Mouse (Mus musculus) neural tube, embryonic 12.5 days (tissue): ENCODE data around the gene Cpne2. TPM values are rescaled to one million over a fixed set of nuclear protein-coding genes. Genes with fewer than 3 reads are reported as not detected.

Experiments used
- ATAC-seq: fragments of 200-750 bp; cut with Nextera tagmentation; 2 replicates; pipeline ENCODE4 v1.8.0; 2017; ENCODE audit warnings: low read depth, mild to moderate bottlenecking, moderate TSS enrichment, moderate library complexity; ENCODE audit not compliant: low FRiP score
- H3K27ac ChIP-seq: fragments of 300-500 bp; sonication (generic); 2 replicates; pipeline ENCODE4 v1.5.1; 2016
- H3K27me3 ChIP-seq: fragments of 300-500 bp; sonication (generic); replicated peaks from 2 replicates; pipeline ENCODE4 v1.6.1; 2016; ENCODE audit warnings: mild to moderate bottlenecking
- H3K36me3 ChIP-seq: fragments of 300-500 bp; sonication (generic); 2 replicates; pipeline ENCODE4 v1.6.1; 2016; ENCODE audit warnings: mild to moderate bottlenecking
- H3K4me1 ChIP-seq: fragments of 300-500 bp; sonication (generic); 2 replicates; pipeline ENCODE4 v1.6.1; 2016
- H3K4me2 ChIP-seq: fragments of 300-500 bp; sonication (generic); replicated peaks from 2 replicates; pipeline ENCODE4 v1.6.1; 2016; ENCODE audit warnings: mild to moderate bottlenecking
- H3K4me3 ChIP-seq: fragments of 300-500 bp; sonication (generic); 2 replicates; pipeline ENCODE4 v1.5.1; 2016
- H3K9ac ChIP-seq: fragments of 300-500 bp; sonication (generic); 2 replicates; pipeline ENCODE4 v1.6.1; 2016; ENCODE audit warnings: mild to moderate bottlenecking
- H3K9me3 ChIP-seq: fragments of 300-500 bp; sonication (generic); 2 replicates; pipeline ENCODE4 v1.6.1; 2016; ENCODE audit warnings: mild to moderate bottlenecking
- WGBS: fragments of 180-500 bp; shearing (Covaris S2); methylation state at CpG from one replicate; pipeline ENCODE4 v1.1.7; 2016; 5-methylcytosine and 5-hydroxymethylcytosine counted together
- microRNA-seq: library from miRNA; unstranded; fragments of <30 nt; microRNA quantifications from one replicate; pipeline ENCODE4, GENCODE M21; 2017
- polyA plus RNA-seq: library from polyadenylated mRNA; unstranded; fragments of >200 nt; fragmentation: Nextera tagmentation; extraction: Ambion mirVana; gene quantifications from 2 replicates; pipeline ENCODE4 v1.2.1, GENCODE M21; 2016

Gene Cpne2
- polyA plus RNA-seq, 1 experiment from 2014 or later: 14.4 TPM

DNA sequence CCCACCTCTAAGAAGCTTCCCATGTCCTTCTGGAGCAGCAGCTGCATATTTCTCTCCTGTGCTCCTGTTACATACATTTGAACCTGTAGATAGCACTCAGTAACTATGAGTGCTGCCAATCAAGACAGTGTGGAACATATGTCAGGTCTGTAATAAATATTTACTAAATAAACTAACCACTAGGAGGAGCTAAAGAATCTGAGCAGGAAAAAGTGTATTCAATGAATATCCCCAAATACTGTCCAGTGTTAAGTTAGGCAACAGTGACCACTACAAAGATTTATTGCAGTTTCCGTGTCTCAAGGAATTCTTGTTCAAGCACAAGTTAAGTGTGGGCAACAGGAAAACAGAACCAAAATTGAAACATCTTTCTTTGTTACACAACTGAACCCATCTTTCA lies 61.4 kb downstream of the Cpne2 start:
- Histone ChIP-seq H3K36me3 (no peaks in the 10 kb centered on the region), H3K9ac (no peak overlapping the region), H3K4me1 (no peaks in the 10 kb centered on the region), H3K4me3 (no peak overlapping the region), H3K27ac (no peak overlapping the region), H3K27me3 (no peaks in the 10 kb centered on the region), H3K9me3 (no peaks in the 10 kb centered on the region), H3K4me2 (no peak overlapping the region)
- no peak for ATAC-seq
- 71% methylated on average over 1 of the region's 1 CpGs for WGBS

DNA sequence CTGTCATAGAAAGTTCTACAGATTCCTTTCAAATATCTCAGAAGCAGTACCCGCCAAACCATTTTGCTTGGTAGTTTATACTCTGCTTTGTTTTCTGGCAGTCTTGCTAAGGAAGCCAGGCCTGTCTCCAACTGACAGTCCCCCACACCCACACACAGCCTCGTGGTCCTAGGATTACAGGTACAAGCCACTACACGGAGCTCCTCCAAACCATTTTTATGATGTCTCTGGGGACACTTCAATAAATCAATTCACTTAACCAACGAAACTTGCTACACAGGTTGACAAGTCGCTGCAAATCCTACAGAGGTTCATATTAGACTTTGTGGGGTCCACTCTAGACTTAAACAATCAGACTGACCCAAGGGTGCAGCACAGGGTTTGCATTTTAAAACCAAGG lies 67.7 kb downstream of the Cpne2 start:
- Histone ChIP-seq H3K4me3 (peak overlapping the region; percentile 98), H3K4me2 (peak overlapping the region; percentile 95), H3K27me3 (no peaks in the 10 kb centered on the region), H3K36me3 (no peaks in the 10 kb centered on the region), H3K27ac (no peak overlapping the region), H3K4me1 (peaks cover 23% of the 10 kb centered on the region), H3K9me3 (no peaks in the 10 kb centered on the region), H3K9ac (peak overlapping the region; percentile 87)
- ATAC-seq: no peak
- 19% methylated on average over 5 of the region's 5 CpGs for WGBS

DNA sequence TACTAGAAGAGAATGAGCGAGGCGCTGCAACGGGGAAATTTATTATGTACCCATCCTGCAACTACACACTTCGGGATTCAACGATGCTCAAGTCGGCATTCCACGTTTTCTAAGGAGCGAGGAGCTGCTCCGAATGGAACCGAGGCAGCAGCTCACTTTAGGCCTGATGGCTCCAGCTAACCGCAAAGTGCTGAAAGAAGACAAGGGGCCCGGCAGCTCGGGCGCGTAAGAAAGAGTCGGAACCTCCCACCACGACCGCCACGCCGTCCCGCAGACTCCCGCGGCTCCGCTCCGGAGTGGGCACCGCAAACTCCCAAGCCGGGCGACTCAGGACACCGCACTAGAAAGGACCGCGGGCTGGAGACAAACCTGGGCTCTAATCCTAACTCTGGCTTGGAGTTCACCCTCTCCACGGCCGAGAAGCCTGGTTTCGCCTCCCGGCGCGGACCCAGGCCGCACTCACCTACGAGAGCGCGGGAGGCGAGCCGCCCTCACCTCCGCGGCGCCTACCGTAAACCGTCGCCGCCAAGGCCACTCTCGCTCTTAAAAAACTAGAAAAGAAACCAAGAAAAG lies 68.3 kb downstream of the Cpne2 start:
- H3K27ac ChIP-seq: peak overlapping the region; percentile 42
- H3K27me3 ChIP-seq: no peaks in the 10 kb centered on the region
- peaks cover 23% of the 10 kb centered on the region for H3K4me1 ChIP-seq
- H3K36me3 ChIP-seq: no peaks in the 10 kb centered on the region
- H3K9ac ChIP-seq: peak overlapping the region; percentile 87
- under 1% methylated on average over 51 of the region's 51 CpGs for WGBS
- peak overlapping the region; percentile 98 for H3K4me3 ChIP-seq
- no peaks in the 10 kb centered on the region for H3K9me3 ChIP-seq
- ATAC-seq: peak; percentile 51
- peak overlapping the region; percentile 95 for H3K4me2 ChIP-seq

DNA sequence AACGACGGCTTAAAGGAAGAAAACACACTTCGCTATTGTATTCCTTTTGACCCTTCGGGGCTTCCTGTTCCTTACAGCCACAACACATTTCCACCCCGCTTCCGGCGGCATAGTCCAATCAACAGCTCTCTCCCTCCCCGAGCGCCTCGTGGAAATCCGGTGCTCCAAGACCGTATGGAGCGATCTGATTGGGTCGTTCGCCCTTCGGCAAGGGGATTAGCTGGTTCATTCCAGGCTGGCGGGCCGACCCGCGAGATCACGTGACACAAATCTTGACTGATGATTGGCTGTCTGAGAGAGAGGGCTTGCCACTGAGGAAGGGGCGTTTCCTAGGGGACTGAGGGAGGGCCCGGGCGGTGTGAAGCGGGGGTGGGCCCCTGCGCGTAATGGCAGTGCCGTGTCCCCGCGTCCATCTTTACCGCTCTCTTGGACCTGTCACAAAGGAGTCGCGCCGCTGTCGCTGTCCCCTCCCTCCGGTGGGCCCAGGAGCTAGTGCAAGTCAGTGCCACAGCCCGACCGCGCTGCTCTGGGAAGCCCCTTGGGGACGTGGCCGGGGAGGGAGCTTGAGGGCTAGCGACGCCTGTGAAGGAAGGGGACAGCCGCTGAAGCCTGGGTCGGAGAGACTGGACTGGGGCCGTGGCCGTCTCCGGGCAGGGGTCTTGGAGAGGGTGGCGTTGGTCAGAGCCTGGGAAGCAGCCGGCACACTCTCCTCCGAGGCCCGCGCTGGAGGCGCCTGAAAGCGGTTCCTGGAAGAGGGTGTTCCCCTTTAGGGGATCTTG lies 69.0 kb downstream of the Cpne2 start, which contains the start of the genes Rspry1 and Fam192a:
TSS of gene Rspry1 (plus strand) at position 331 of the 779 bp plus-strand sequence.
TSS of gene Fam192a (minus strand) at position 391 of the 779 bp plus-strand sequence.
- peak; percentile 100 for ATAC-seq
- no peaks in the 10 kb centered on the region for H3K36me3 ChIP-seq
- under 1% methylated on average over 55 of the region's 55 CpGs for WGBS
- H3K9me3 ChIP-seq: no peaks in the 10 kb centered on the region
- H3K4me1 ChIP-seq: peaks cover 23% of the 10 kb centered on the region
- H3K4me2 ChIP-seq: peak within 1 kb of the TSS; percentile 95
- peak within 1 kb of the TSS; percentile 65 for H3K27ac ChIP-seq
- H3K4me3 ChIP-seq: peak within 1 kb of the TSS; percentile 98
- H3K9ac ChIP-seq: peak within 1 kb of the TSS; percentile 92
- no peaks in the 10 kb centered on the region for H3K27me3 ChIP-seq

DNA sequence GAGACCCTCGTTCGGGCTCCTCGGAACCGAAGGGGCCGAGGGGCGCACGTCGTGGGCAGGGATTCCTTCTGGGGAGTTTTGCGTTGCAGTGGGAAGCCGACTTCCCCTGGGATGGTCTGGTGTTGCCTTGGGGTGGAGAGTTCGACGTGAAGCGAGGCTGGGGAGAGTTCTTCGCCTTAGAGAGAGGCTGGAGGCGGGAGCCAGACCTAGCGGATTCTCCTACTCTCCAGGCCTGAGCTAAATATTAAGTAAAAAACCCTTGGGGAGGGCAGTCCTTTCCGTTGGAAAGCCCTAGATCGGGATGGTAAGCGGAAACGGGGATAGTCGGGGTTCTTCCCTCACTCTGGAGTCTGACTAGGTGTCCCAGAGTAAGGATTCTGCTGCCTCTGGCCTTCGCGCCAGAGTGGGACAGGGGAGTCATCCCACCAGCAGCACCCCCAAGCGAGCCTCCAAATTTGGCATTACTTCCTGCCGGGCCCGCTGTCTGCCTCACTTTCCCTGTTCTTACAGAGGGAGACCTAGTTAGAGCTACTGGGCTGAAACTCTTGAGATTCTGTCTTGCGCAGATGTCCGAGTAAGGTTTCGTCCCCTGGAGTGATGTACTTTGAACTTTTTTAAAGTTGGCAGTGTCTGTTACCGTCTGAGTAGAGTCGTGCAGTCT lies 69.8 kb downstream of the Cpne2 start:
- Histone ChIP-seq H3K9ac (peak overlapping the region; percentile 92), H3K4me2 (peak overlapping the region; percentile 95), H3K4me1 (peaks cover 23% of the 10 kb centered on the region), H3K4me3 (peak overlapping the region; percentile 98), H3K27me3 (no peaks in the 10 kb centered on the region), H3K9me3 (no peaks in the 10 kb centered on the region), H3K27ac (peak overlapping the region; percentile 65), H3K36me3 (no peaks in the 10 kb centered on the region)
- ATAC-seq: peak; percentile 19
- under 1% methylated on average over 31 of the region's 31 CpGs for WGBS

DNA sequence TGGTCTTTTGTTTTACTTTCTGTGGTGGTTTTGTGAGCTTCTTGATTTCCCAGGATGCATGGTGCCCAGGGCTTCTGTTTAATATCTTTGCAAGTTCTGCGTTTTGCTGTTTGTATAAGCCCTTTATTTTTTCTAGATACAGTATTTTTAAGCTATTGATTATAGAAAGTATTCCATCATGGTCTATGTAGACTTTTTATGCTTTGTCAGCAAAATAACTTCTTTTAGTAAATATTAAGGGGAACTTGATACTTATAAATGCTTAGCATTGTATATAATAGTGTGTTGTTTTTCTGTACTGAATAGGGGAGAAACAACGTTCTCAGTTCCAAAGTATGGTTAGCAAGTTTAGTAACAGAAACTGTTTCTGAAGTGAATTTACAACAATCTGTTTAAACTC lies 71.2 kb downstream of the Cpne2 start:
- H3K27me3 ChIP-seq: no peaks in the 10 kb centered on the region
- no peaks in the 10 kb centered on the region for H3K9me3 ChIP-seq
- no peak overlapping the region for H3K27ac ChIP-seq
- peak overlapping the region; percentile 95; the same call in 1 of the 2 replicates for H3K4me2 ChIP-seq
- no peak overlapping the region for H3K4me3 ChIP-seq
- no peak overlapping the region for H3K9ac ChIP-seq
- H3K36me3 ChIP-seq: no peaks in the 10 kb centered on the region
- ATAC-seq: no peak
- 90% methylated on average over 2 of the region's 2 CpGs for WGBS
- H3K4me1 ChIP-seq: peaks cover 23% of the 10 kb centered on the region

DNA sequence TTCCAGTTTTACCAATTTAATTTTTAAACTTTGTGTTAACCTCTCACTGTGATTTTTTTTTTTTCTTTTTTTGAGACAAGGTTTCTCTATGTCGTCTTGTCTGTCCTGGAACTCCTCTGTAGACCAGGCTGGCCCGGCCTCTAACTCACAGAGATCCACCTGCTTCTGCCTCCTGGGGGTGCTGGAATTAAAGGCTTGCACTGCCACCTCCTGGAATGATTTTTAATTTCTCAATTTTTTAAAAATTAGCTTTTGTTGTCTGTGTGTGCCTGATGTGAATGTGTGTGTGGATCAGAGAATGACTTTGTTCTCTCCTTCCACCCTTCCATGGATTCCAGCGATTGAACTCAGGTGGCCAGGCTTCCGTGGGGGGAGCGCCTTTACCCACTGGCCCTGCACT lies 74.3 kb downstream of the Cpne2 start:
- H3K9ac ChIP-seq: no peak overlapping the region
- no peaks in the 10 kb centered on the region for H3K36me3 ChIP-seq
- WGBS: 89% methylated on average over 5 of the region's 5 CpGs
- H3K4me1 ChIP-seq: peaks cover 13% of the 10 kb centered on the region; the same call in 1 of the 2 replicates
- no peak overlapping the region for H3K4me3 ChIP-seq
- H3K27ac ChIP-seq: no peak overlapping the region
- no peak overlapping the region for H3K4me2 ChIP-seq
- no peak for ATAC-seq
- no peaks in the 10 kb centered on the region for H3K27me3 ChIP-seq
- H3K9me3 ChIP-seq: no peaks in the 10 kb centered on the region

Small RNA genes within 50 kb of the gene (microRNA-seq; reads per million reads assigned to microRNA genes)
- not detected for gene Mir7072

Other genes with a start within 250 kb of the Cpne2 start
- gene Slc12a3, start 203.8 kb upstream of the Cpne2 start, polyA plus RNA-seq: 0.13 and 0.19 TPM in 2 replicates
- gene Herpud1, start 146.6 kb upstream of the Cpne2 start, polyA plus RNA-seq: 52.6 and 55.5 TPM in 2 replicates
- 0.17 and 0.39 TPM in 2 replicates for gene Nlrc5, start 98.6 kb upstream of the Cpne2 start, polyA plus RNA-seq
- 52.0 and 57.4 TPM in 2 replicates for gene Rspry1, start 68.9 kb downstream of the Cpne2 start, polyA plus RNA-seq
- gene Fam192a, start 69.0 kb downstream of the Cpne2 start, polyA plus RNA-seq: 95.2 and 105 TPM in 2 replicates
- 225 and 236 TPM in 2 replicates for gene Arl2bp, start 133.6 kb downstream of the Cpne2 start, polyA plus RNA-seq
- gene Pllp, start 163.3 kb downstream of the Cpne2 start, polyA plus RNA-seq: 0.66 and 0.97 TPM in 2 replicates
- not detected in 2 replicates for gene Ccl22, start 212.6 kb downstream of the Cpne2 start, polyA plus RNA-seq
- gene Cx3cl1, start 239.0 kb downstream of the Cpne2 start, polyA plus RNA-seq: 7.5 and 9.4 TPM in 2 replicates